Mouse (Mus musculus): ENCODE measurements around the gene Lyrm7.

Lyrm7 gene

DNA sequence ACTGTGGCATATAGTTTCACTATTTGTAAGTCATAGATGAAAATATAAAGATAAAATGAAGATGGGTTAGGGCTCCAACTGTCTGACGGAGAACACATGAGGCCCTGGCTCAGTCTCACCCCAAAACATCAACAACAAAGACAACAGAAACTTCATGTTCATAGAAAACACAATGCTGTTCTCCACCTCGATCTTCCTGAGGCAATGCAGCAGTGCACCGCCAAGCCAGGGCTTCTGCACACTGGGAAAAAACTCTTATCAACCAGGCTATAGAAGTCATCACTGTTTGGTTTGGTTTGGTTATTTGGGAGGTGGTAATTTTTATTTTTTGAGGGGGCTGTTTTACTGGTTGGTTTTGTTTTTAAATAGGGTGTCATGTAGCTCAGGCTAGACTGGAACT lies 76.3 kb downstream of the Lyrm7 start:
- no peaks in the 10 kb centered on the region for H3K27me3 ChIP-seq (ENCODE audit: control insufficient read depth, insufficient read depth, low read length, poor library complexity, severe bottlenecking)
- H3K36me3 ChIP-seq (ENCODE audit: control insufficient read depth, insufficient read depth, low read length, poor library complexity, severe bottlenecking), result no peaks in the 10 kb centered on the region
- no peak for DNase-seq (ENCODE audit: low read depth, low spot score)

DNA sequence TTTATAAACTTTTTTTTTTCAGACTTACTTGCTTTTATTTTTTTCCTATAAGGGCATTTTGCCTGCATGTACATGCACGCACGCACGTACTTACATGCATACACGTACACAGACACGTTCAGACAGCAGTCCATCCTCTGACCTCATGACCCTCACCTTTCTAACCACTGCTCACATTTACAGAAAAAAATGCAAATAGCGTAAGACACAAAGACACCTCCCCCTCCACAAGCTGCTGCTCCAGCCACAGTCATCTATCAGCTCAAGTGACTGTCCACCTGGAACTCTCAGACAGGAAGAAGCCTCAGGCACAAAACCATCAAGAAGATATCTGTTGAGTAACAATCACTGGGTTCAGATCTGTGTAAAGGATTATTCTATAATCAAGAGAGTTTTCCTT lies 78.5 kb downstream of the Lyrm7 start:
- no peaks in the 10 kb centered on the region for H3K36me3 ChIP-seq (ENCODE audit: control insufficient read depth, insufficient read depth, low read length, poor library complexity, severe bottlenecking)
- DNase-seq (ENCODE audit: low read depth, low spot score), result peak; percentile 38
- H3K27me3 ChIP-seq (ENCODE audit: control insufficient read depth, insufficient read depth, low read length, poor library complexity, severe bottlenecking), result no peaks in the 10 kb centered on the region

DNA sequence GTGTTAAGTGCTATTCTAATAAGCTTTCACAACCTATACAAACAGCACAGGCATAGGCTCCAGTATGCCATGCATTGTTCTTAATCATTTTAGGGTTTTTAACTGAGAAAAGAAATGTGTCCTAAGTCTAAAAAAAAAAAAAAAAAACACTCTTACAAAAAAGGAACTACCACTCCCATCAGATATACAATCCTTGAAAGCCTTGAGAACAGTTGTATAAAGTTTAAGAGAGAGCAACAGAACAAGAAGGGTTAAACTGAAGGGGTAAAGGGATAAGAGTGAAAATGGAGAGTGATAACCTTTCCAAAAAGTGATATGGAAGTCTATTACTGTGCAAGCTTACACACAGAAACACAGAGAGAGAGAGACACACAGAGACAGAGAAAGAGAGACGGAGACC lies 80.8 kb downstream of the Lyrm7 start:
- H3K36me3 ChIP-seq (ENCODE audit: control insufficient read depth, insufficient read depth, low read length, poor library complexity, severe bottlenecking), result no peaks in the 10 kb centered on the region
- DNase-seq (ENCODE audit: low read depth, low spot score), result no peak
- no peaks in the 10 kb centered on the region for H3K27me3 ChIP-seq (ENCODE audit: control insufficient read depth, insufficient read depth, low read length, poor library complexity, severe bottlenecking)

DNA sequence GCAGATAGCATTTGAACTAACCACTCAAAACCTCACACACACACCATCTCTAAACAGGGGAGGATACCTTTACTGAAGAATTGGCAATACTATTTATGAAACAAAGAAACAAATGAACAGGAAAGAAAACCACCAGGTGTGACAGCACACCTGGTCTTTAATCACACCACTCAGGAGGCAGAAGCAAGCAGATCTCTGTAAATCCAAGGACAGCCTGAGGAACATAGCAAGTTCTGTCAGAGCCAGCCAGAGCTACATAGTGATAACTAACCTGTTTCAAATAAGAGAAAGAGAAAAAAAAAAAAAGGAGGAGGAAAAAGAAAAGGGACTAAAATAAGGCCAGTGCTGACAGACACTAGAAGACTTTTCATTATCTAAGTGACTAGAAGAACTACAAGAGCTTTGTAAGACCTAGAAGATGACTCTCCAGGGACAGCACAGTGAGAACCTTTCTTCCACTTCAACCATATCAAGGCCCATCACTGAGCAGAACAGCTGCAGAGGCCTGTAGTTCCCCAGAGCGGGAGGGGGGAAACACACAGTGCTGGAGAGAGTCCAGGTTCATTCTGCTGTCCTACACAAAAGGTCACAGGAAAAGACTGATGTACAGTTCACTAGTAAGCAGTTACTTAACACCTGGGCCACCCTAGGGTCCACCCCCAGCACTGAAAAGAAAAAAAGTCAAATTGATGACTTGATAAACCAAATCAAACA lies 82.4 kb downstream of the Lyrm7 start:
- no peaks in the 10 kb centered on the region for H3K36me3 ChIP-seq (ENCODE audit: control insufficient read depth, insufficient read depth, low read length, poor library complexity, severe bottlenecking)
- DNase-seq (ENCODE audit: low read depth, low spot score), result peak; percentile 56

DNA sequence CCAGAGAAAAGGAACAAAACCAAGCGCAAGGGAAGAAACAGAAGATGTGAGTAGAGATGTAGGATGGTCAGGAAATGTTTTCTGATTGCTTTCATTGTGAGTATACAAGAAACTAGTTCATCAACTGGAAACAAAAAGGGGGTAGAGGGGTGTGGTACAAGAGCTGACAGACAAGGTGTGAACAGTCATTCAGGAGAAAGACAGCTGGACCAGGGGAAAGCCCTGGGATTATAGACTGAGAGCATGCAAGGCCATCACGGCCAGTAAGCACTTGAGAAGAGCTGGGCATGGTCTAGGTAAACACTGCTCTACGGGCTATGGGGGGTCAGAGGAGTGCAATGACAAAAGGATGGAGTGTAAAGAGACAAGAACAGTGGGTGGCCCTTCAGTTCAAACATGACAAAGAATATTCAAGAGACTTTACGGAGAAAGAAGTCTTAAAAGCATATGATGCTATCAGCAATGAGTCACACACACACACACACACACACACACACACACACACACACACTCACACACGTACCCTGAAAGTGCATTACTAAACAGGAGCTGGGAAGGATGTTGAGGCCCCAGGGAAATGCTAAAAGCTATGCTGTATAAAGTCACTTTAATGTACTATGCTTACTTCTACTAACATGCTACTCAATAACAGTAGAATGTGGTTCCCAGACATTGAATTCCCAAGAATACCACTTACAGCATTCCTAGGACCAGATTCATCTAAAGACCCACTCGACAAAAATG lies 83.2 kb downstream of the Lyrm7 start:
- no peak for DNase-seq (ENCODE audit: low read depth, low spot score)
- Histone ChIP-seq H3K36me3 (ENCODE audit: control insufficient read depth, insufficient read depth, low read length, poor library complexity, severe bottlenecking) (no peaks in the 10 kb centered on the region), H3K27me3 (ENCODE audit: control insufficient read depth, insufficient read depth, low read length, poor library complexity, severe bottlenecking) (no peaks in the 10 kb centered on the region)

More for the DNA sequence above, 82.4 kb downstream of the Lyrm7 start:
- no peaks in the 10 kb centered on the region for H3K27me3 ChIP-seq (ENCODE audit: control insufficient read depth, insufficient read depth, low read length, poor library complexity, severe bottlenecking)
